Mouse (Mus musculus): ENCODE measurements around the gene Dnajc2. TPM values are rescaled to one million over a fixed set of nuclear protein-coding genes. Genes with fewer than 3 reads are reported as not detected.

Dnajc2 gene
- polyA plus RNA-seq, 1 experiment = 46.0 TPM

DNA sequence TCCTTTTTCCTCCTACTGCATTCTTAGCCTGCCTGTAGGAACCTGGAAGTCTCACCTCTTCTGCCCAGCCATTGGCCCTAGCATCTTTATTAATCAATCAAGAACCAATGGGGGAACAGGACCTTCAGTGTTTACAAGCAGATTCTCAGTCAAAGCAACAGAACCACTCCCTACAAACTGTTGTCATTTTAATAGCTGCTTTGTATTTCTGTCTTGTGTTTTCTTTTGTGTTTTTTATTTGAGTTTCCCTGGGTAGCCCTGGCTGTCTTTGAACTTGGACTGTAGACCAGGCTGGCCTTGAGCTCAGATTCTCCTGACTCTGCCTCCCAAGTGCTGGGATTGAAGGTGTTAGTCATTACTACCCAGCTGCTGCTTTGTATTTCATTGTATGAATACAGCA is 7.1 kb upstream of the Dnajc2 start:
- peaks cover 3% of the 10 kb centered on the region; the same call in 1 of the 2 replicates for H3K4me1 ChIP-seq (ENCODE audit: control insufficient read depth, insufficient read depth, low read length)
- no peak for TF ChIP-seq POLR2A (IDR thresholded peaks at IDR 0.05; ENCODE audit: low read depth, low read length)
- TF ChIP-seq CTCF (IDR thresholded peaks at IDR 0.05; ENCODE audit: borderline replicate concordance, insufficient read depth, low read length) = no peak
- H3K27ac ChIP-seq (ENCODE audit: insufficient read depth, low read length) = no peak overlapping the region
- no peak overlapping the region for H3K4me3 ChIP-seq (ENCODE audit: insufficient read depth, low read length)

DNA sequence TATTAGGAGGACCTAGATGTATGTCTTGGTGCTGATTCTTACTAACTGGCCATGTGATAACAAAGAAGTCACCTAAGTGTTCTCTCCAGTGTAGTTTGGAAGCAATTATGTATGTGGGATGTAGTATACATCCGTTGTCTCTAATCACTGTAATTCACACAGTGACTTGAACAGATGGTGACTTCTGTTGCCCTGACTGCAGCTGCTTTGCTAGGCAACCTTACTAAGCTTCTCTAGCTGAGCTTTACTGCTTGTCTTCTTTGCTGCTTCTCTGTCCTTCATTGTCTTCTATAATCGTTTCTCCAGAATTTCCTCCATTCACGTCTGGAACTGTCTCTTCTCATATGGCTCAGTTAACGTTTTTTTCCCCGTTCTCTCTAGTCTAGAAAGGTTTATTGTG is 4.0 kb upstream of the Dnajc2 start:
- no peak overlapping the region for H3K4me3 ChIP-seq (ENCODE audit: insufficient read depth, low read length)
- no peak overlapping the region for H3K27ac ChIP-seq (ENCODE audit: insufficient read depth, low read length)
- TF ChIP-seq POLR2A (IDR thresholded peaks at IDR 0.05; ENCODE audit: low read depth, low read length) (no peak), CTCF (IDR thresholded peaks at IDR 0.05; ENCODE audit: borderline replicate concordance, insufficient read depth, low read length) (no peak)
- H3K4me1 ChIP-seq (ENCODE audit: control insufficient read depth, insufficient read depth, low read length) = peaks cover 3% of the 10 kb centered on the region; the same call in 1 of the 2 replicates

DNA sequence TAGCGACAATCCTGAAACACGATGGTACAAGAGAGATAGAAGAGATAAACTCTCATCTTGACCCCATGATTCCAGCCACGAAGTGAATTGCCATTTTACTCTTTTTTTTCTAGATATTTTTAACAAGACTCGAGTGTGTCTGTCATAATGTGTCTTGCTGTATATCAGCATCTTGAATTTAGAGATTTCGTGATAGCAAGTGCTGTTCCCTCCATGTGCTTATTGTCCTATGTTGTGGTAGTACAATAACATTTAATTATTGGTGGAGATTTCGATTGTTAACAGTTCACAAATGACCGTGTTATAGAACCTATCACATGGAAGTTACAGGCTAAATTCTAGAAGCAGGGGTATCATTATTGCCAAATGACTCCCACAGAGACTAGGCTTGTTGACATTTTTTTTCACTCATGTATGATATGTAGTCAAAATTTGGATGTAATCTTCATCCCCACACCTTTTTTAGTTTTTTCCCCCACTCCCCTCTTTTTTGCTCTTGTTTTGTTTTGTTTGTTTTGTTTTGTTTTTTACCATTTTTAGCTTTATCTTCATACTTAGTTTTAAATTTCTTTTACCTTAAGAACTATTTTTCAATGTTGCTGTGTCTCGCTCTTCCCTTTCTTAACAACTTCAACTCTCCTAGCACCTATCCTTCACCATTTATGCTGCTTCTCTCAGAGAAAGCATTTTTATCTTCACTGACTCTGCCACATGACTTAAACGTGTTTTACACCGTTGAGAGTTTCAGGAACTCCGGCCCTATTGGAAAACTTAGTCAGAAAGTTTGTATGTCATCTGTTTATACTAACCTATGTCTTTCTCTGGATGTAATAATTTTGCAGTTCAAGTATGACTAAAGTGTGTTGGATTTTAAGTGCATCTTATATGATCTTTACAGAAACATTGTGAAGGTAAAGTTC is 2.4 kb upstream of the Dnajc2 start:
- TF ChIP-seq CTCF (IDR thresholded peaks at IDR 0.05; ENCODE audit: borderline replicate concordance, insufficient read depth, low read length) (no peak), POLR2A (IDR thresholded peaks at IDR 0.05; ENCODE audit: low read depth, low read length) (no peak)
- Histone ChIP-seq H3K27ac (ENCODE audit: insufficient read depth, low read length) (peak overlapping the region; percentile 74; the same call in 1 of the 2 replicates), H3K4me1 (ENCODE audit: control insufficient read depth, insufficient read depth, low read length) (peaks cover 3% of the 10 kb centered on the region; the same call in 1 of the 2 replicates), H3K4me3 (ENCODE audit: insufficient read depth, low read length) (peak overlapping the region; percentile 99)

DNA sequence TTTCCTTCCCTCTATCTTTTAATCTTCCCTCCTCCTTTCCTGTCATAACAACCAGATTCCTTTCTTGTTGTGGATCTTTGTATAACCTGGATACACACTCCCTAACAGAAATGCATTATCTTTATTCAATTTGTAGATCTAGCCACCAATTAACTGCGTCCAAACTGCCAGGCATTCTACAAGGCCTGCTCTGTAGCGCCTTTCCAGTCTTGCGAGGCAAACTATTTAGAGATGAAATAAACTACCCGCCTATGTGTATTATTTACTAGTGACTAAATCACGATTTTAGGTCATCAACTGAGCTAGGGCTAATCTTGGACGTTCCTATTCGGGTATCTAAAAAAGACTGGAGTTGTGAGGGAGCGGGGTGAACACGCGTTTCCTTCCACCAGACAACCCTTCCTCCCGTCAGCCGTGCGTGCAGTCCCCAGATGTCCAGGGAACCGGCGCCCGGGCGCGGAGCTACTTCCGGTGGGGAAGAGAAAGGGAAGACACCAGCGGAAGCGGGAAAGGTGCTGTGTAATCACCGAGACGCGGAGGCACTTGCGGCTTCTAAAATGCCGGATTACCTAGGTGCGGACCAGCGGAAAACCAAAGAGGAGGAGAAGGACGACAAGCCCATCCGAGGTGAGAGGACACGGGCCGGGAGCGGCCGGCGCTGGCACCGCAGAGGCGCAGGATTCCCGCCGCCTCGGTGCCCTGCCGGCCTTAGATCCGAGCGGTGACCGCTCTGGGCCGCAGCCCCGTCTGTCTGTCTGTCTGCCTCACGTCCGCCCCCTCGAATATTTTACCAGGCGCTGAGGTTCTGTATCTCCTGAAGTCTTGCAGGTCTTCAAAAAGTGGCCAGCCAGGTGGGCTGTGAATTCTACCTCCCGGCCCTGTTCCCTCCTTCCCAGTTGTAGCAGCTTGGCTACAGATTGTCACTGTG is 1.5 kb upstream of the Dnajc2 start:
- TF ChIP-seq POLR2A (IDR thresholded peaks at IDR 0.05; ENCODE audit: low read depth, low read length) (peak; percentile 76), CTCF (IDR thresholded peaks at IDR 0.05; ENCODE audit: borderline replicate concordance, insufficient read depth, low read length) (no peak)
- Histone ChIP-seq H3K27ac (ENCODE audit: insufficient read depth, low read length) (peak overlapping the region; percentile 76), H3K4me3 (ENCODE audit: insufficient read depth, low read length) (peak overlapping the region; percentile 99), H3K4me1 (ENCODE audit: control insufficient read depth, insufficient read depth, low read length) (peaks cover 3% of the 10 kb centered on the region; the same call in 1 of the 2 replicates)

DNA sequence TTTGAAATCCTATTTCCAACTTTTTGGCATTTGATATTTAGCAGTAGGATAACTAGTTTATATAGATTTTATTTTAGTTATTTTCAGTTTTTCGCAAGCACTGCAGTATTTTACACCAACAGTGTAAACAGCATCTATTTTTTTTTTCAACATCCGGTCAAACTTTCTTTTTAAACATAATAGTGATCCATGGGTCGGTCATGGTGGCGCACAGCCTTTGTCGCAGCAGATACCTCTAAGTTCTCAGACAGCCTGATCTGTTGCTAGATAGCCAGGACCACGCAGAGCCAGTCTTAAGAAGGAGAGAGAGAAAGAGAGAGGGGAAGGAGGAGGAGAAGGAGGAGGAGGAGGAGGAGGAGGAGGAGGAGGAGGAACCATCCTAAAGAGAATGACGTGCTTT is 725 bp upstream of the Dnajc2 start:
- no peak for TF ChIP-seq POLR2A (IDR thresholded peaks at IDR 0.05; ENCODE audit: low read depth, low read length)
- TF ChIP-seq CTCF (IDR thresholded peaks at IDR 0.05; ENCODE audit: borderline replicate concordance, insufficient read depth, low read length) = no peak
- H3K4me3 ChIP-seq (ENCODE audit: insufficient read depth, low read length) = no peak overlapping the region
- peaks cover 3% of the 10 kb centered on the region; the same call in 1 of the 2 replicates for H3K4me1 ChIP-seq (ENCODE audit: control insufficient read depth, insufficient read depth, low read length)
- no peak overlapping the region for H3K27ac ChIP-seq (ENCODE audit: insufficient read depth, low read length)

DNA sequence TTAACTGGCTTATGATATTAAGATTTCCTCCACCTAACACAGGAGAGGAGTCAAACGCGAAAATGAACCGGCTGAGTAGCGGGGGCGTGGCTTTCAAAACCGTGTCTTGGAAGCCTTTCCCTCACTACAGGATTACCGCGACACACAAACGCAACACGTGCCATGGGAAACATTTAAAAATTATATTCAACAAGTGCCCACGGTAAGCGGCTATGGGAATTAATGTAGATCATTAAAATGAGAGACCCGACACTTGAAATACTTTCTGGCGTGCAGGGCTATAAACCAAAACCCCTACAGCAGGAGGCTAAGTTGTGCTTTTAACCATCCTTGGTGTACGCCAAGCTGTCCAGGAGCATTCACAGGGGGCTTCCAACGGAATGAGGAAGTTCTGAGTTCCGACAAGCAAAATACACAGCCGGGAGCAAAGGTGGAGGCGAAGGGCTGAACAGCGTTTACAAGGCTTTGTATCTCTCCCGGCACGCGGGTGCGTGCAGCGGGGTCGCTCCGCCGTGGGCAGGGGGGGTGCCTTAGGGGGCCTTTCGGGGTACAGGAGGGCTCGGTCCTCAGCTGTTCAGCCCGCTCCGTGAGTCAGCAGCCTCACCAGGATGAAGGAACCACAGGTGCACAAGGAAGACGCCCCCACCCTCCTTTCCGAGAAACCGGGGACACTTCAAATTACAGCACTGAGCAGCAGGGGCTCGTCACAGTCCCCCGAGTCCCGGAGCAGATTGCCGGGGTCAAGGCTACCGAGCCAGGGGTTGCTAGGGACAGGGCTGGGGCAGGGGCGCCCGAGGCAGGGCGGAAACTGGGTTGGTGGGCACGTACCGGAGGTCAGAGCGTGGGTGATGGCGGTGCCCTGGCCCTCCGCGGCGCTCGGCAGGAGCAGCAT is 644 bp downstream of the Dnajc2 start:
- peak overlapping the region; percentile 79 for H3K4me3 ChIP-seq (ENCODE audit: insufficient read depth, low read length)
- no peak for TF ChIP-seq CTCF (IDR thresholded peaks at IDR 0.05; ENCODE audit: borderline replicate concordance, insufficient read depth, low read length)
- no peak for TF ChIP-seq POLR2A (IDR thresholded peaks at IDR 0.05; ENCODE audit: low read depth, low read length)
- H3K4me1 ChIP-seq (ENCODE audit: control insufficient read depth, insufficient read depth, low read length) = peaks cover 3% of the 10 kb centered on the region; the same call in 1 of the 2 replicates
- H3K27ac ChIP-seq (ENCODE audit: insufficient read depth, low read length) = no peak overlapping the region

DNA sequence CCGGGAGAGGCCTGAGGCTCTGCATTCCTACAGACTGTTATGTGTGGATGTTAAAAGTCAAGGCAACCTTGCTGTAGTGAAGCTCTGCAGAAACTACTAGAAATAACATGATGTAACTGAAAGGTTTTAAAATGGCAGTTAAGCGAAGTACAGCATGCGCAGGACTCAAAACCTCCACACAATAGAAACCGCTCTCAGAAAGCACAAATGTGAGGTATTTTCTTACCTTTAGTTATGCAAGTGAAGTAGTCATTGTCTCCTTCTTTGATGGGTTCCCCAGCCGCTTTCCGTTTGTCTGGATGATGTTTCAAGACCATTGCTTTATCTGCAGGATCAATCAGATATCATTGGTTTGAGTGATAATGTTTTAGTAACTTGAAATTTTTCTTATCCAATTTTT is 8.6 kb downstream of the Dnajc2 start:
- H3K4me3 ChIP-seq (ENCODE audit: insufficient read depth, low read length) = no peak overlapping the region
- no peaks in the 10 kb centered on the region for H3K4me1 ChIP-seq (ENCODE audit: control insufficient read depth, insufficient read depth, low read length)
- no peak overlapping the region for H3K27ac ChIP-seq (ENCODE audit: insufficient read depth, low read length)
- no peak for TF ChIP-seq CTCF (IDR thresholded peaks at IDR 0.05; ENCODE audit: borderline replicate concordance, insufficient read depth, low read length)

DNA sequence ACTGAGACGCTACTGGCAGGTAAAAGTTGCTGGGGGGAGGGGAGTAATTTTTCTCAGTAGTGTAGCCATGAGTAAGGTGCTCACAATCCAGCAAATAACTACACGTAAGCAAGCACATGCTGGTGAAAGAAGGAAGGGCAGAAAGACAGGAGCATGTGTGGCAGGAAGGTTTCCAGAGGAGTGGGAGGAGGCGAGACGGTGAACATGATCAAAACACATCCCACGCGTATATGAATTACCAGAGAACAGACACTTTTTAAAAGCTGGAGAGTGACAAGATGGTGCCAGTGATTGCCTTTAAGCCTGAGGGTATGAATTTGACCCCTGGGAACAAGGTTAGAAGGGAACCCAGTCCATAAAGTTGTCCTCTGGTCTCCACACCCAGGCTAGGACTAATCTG is 15.2 kb downstream of the Dnajc2 start:
- no peaks in the 10 kb centered on the region for H3K4me1 ChIP-seq (ENCODE audit: control insufficient read depth, insufficient read depth, low read length)
- no peak overlapping the region for H3K4me3 ChIP-seq (ENCODE audit: insufficient read depth, low read length)
- no peak overlapping the region for H3K27ac ChIP-seq (ENCODE audit: insufficient read depth, low read length)
- no peak for TF ChIP-seq CTCF (IDR thresholded peaks at IDR 0.05; ENCODE audit: borderline replicate concordance, insufficient read depth, low read length)

DNA sequence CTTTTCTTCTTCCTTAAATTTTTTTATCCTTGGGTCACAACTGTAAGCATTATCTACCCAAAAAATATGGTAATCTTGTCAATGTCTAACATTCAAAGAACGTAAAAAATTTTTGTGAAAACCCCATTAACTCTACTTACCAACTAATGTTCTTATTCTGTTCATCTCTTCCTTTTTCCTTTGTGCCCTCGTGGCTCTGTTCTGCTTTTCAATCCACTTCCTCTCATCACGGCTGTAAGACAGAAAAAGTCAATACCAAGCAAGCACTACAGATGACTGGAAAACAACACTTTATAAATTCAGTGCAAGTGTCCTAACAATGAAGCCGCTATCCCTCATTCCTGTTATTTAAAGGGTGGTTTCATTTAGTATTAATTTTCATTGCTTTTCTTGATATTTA is 16.5 kb downstream of the Dnajc2 start:
- TF ChIP-seq CTCF (IDR thresholded peaks at IDR 0.05; ENCODE audit: borderline replicate concordance, insufficient read depth, low read length) (no peak), POLR2A (IDR thresholded peaks at IDR 0.05; ENCODE audit: low read depth, low read length) (no peak)
- no peak overlapping the region for H3K4me3 ChIP-seq (ENCODE audit: insufficient read depth, low read length)
- H3K4me1 ChIP-seq (ENCODE audit: control insufficient read depth, insufficient read depth, low read length) = no peaks in the 10 kb centered on the region
- no peak overlapping the region for H3K27ac ChIP-seq (ENCODE audit: insufficient read depth, low read length)
